Mouse (Mus musculus) cerebellum, postnatal 10 days (tissue): ENCODE data around the gene Rps6ka2.
A peak's percentile ranks its signal among the peaks of the same experiment; 100 is the strongest.

Source experiments
- DNase-seq, 2 experiments: peaks; one replicate each; pipeline ENCODE4 v3.0.0; 2021; ENCODE audit warnings: mixed read lengths in 2 of 2

Rps6ka2 gene

GRCm38 (mm10) chr17:7221310-7221709, 51.4 kb downstream of the Rps6ka2 start:
- no peak for DNase-seq

- no peak for DNase-seq
Measured at GRCm38 (mm10) chr17:7222198-7222597, 52.3 kb downstream of the Rps6ka2 start.

DNA sequence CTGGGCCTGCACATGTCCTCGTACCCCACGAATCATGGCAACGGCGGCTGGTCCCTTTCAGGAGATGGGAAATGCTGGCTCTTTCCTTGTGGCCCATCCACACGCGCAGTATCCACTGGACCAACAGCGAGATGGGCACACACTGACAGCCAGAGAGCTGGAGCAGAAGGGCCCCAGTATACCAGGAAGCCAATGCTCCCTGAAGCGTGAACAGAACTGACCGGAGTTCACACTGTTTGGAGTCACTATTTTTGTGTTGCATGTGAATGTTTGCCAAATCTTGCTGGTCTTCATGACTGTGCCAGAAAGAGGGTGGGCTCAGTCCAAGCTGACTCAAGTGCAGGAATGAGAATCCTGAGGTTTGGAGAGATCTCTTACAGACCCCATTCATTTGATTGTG, 58.6 kb downstream of the Rps6ka2 start:
- DNase-seq = peak; percentile 88 to 92

DNA sequence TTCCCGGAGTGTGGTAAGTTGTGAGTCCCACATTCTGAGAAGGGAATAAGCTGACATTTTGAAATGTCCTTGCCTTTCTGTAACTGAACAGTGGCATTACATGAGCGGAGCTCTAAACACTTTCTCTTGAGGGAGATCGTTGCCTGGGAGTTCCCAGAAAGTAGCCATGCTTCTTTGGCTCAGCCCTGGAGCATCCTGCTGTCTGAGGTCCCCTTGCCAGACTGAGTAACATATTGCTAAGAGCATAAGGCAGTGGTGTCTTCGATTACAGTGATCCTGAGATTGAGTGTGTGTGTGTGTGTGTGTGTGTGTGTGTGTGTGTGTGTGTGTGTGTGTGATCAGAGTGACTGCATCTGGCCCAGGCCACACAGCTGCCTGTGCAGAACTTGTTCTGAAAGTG, 61.4 kb downstream of the Rps6ka2 start:
- DNase-seq = peak; percentile 43 to 57

DNA sequence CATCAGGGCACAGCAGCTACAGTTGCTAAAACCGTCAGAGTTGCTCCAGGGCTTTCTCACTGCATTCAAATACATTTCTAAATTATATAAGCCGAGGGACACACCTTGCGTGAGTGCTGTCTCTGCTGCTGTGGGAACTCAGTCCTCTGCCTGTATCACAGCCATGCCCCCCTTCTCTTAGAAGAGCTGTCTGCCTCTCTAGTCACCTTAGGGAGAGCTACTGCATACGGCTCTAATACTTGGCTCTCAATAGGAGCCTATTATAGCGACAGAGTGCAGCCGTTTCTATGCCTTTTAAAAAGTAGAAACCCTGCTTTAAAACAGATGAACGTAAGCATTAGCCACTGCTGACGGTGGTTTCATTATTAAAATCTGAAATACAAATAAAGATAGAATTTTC, 61.9 kb downstream of the Rps6ka2 start:
- no peak for DNase-seq

DNA sequence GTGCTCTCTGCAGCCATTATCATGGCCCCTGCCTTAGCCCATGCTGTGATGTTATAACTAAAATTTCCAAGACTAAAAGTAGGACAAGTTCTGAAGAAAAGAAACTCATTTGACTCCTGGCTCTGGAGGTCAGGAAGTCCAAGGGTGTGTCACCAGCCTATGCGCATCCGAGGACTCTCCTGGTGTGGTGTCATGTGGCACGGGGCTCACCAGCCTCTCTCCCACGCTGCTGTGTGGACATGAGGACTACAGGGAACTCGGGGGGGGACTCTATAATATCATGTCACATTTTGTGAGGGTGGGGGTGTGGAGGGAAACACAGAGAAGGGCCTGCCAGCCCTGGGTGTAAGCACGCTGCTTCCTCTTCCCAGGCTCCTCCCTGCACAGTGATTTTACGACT, 62.5 kb downstream of the Rps6ka2 start:
- no peak for DNase-seq

DNA sequence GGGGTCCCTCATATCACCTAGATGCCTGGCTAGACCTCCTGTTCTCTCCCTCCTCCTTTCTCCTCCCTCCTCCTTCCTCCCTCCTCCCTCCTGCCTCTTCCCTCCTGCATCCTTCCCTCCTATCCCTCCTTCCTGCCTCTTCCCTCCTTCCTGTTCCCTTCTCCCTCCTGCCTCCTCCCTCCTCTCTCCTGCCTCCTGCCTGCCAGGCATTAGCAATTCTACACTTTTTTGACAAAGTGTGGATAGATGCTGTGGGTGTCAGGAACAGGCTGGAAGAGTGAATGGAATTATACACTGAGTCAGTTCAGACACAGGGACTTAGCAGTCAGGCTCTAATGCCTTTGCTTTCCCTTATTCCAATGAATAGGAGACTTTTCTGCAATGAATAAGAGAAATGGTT, 63.3 kb downstream of the Rps6ka2 start:
- DNase-seq = no peak

GRCm38 (mm10) chr17:7237706-7238105, 67.8 kb downstream of the Rps6ka2 start:
- DNase-seq = peak; percentile 63 to 69

GRCm38 (mm10) chr17:7238766-7239165, 68.9 kb downstream of the Rps6ka2 start:
- no peak for DNase-seq

- DNase-seq = no peak
Measured at GRCm38 (mm10) chr17:7240526-7240925, 70.6 kb downstream of the Rps6ka2 start.

DNA sequence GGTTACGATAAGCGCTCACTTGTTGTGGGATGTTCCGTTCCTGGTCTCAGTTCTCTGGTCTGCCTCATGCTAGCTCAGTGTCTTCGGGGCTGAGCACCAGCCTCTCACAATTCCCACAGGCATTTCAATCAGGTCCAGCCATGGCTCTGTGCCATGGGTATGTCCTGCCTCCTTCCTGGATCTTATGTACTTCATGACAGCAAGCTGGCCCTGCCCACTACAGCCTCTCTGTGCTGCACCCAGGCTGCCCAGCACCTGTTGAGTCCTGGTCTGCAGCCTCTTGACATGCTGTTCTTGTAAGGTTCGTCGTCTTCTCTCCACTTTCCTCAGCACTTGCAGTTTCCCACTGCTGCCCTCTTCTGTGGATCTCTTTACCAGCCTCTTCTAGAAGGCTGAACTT, 75.2 kb downstream of the Rps6ka2 start:
- peak; percentile 38 to 40 for DNase-seq

- no peak for DNase-seq
Measured at GRCm38 (mm10) chr17:7246893-7247556, 77.1 kb downstream of the Rps6ka2 start.

GRCm38 (mm10) chr17:7250373-7250772, 80.5 kb downstream of the Rps6ka2 start:
- DNase-seq = no peak

DNA sequence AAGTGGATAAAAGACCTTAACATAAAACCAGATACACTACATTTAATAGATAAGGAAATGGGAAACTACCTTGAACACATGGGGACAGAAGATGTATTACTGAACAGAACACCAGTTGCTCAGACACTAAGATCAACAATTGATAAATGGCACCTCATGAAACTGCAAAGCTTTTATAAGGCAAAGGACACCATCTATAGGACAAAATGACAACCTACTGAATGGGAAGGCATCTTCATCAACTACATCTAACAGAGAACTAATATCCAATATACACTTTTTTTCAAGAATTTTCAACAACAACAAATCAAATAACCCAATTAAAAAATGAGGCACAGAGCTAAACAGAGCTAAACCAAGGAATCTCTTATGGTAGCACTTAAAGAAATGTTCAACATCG, 87.3 kb downstream of the Rps6ka2 start:
- DNase-seq = no peak

DNA sequence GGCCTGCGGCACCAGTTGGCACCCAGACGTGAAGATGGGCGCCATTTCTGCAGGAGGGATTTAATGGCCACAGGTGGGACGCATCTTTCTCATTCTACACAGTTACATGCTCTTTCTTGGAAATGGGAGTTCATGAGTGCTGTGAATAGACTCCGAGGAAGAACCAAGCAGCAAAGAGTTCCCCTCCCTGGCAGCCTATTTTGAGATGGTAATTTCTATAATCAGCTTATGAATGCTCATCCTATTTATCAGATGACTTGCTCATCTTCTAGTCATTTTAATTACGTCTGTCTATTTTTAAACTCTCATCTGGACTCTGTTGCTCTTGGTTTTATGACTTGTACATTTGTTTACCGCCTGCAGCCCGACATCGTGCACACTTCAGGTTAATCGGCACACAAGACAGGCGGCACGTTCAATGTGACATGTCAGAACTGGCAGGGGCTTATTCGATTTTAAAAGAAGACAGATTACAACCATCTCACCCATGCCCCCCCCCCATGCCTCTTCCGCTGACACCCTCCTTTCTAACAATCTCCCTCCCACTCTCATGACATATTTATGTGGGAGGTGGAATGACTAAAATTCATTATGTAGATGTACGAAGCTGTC, 88.9 kb downstream of the Rps6ka2 start:
- DNase-seq = no peak

DNA sequence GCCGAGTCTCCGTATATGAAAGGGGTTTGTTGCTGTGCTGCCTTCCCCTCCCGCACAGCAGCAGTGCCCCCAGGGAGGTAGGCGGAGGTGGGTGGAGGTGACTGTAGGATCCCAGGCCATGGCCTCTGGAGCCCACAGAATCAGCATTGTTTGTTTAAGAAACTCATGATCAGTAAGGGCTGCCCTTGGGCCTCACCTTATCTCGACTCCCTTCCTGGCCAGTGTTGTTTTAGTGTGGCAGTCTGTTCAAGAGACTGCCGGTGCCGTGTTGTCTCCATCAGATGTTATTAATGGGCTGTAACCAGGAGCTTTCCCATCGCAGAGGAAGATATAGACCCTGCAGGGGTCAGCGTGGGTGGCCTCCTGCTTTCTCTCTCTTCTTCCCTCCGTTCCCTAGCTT, 90.4 kb downstream of the Rps6ka2 start:
- no peak for DNase-seq

DNA sequence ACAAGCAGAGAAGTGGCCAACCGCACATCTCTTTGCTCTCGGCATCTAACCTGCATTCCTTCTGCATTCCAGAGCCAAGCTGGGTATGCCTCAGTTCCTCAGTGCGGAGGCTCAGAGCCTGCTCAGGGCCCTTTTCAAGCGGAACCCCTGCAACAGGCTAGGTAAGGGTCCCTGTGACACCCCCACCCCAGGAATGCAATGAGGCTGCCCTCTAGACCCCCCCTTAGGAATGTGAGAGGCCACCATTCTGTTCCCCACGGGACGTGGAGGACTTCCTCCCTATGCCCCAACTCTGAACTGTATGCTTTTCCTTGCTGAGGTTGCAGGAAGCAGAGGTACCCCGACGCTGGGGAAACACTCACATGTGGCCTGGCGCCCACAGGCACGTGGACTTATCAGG, 92.1 kb downstream of the Rps6ka2 start:
- no peak for DNase-seq

DNA sequence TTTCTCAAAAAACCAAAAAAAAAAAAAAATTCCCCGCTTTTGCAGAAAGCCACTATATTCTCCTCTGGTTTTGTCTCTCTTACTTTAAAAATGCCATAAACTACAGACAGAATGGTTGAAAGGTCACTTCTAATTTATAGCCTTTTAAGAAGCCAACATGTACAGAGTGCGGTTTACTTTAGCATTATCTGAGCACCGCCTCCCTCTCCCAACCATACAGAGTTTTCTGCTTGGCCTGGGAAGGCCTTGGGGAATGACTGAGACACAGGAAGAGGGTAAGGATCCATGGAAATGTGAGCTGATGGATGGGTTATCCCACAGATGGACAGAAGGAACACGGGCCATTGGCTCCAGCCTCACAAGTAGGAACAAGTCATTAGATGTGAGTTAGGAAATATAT, 92.7 kb downstream of the Rps6ka2 start:
- no peak for DNase-seq

GRCm38 (mm10) chr17:7264610-7265009, 94.7 kb downstream of the Rps6ka2 start:
- DNase-seq = no peak

- DNase-seq = no peak
Measured at GRCm38 (mm10) chr17:7265291-7265690, 95.4 kb downstream of the Rps6ka2 start.

DNA sequence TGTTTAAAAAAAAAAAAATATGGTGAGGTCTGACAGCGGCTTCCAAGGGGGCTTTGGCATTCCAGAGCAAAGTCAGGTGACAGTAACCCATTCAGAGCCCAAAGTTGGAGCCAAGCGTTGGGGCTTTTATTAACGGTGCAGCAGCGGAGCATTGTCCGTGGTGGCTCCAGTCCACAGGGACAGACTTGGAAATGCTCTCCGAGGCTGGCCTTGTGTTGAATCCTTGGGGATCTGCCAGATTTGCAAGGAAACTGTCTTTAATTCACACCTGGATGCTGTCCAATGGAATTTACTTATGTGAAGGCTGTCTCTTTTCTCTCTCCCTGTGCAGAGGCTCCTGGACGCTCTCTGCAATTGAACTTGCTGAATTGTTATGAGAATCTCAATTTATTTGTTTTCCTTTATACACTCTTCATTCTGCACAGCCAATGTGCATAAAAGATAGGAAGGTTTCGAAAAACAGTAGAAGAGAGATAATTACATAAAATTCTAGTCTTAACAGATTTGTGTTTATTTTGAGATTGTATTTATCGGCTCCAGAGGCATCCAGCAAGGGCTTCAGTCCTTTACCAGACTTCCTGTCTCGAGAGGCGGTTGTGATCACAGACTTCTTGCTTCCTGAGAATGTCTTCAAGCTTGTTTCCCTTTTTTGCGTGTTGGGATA, 95.9 kb downstream of the Rps6ka2 start:
- DNase-seq = peak; percentile 43 to 48

DNA sequence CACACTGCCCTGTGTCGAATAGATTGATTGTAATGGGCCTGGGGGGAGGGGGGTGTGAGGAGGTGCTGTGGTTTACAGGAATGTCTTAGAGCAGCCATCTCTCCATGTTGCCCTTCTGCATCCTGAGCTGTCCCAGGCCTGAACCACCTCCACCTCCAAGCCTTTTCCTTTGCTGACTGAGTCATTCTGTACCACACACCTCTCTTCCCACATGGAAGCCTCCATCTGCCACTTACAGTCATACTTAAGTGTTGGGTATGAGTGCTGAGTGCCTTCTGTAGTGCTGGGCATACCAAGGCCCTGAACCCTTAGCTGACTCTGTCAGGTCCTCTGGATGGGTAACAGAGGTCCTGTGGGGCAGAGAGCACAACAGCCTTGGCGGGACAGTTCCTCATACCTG, 97.9 kb downstream of the Rps6ka2 start:
- DNase-seq = no peak

GRCm38 (mm10) chr17:7269151-7269806, 99.4 kb downstream of the Rps6ka2 start:
- DNase-seq = no peak

- DNase-seq = no peak
Measured at GRCm38 (mm10) chr17:7270506-7270905, 100.6 kb downstream of the Rps6ka2 start.
